Mouse (Mus musculus) left cerebral cortex, postnatal 14 days (tissue): ENCODE results near the gene Homez. TPM values are rescaled to one million over a fixed set of nuclear protein-coding genes. Genes with fewer than 3 reads are reported as not detected.

Source experiments
- DNase-seq, 2 experiments: peaks; one replicate each; pipeline ENCODE4 v3.0.0; 2021 to 2022; ENCODE audit warnings: low spot score in 2 of 2, mixed read lengths in 1 of 2
- intact Hi-C: fragments of 180-260 bp; cut with DNase I; formaldehyde crosslinking; loops from one replicate; pipeline ENCODE4 v1.15.1; 2025
- long read RNA-seq, 2 experiments: library from polyadenylated mRNA; stranded (forward); transcript quantifications; one replicate each; pipeline ENCODE4 v2.0.0; 2021
- total RNA-seq, 2 experiments: library from RNA; stranded (reverse); gene quantifications; 2 replicates each; pipeline ENCODE4 v1.2.3; 2021

The Homez gene
- total RNA-seq: 10 to 100 TPM; 11.5 to 16.7 TPM
- long read RNA-seq, experiment 1, full-length matches to known transcripts: 8 of 9 reads
- long read RNA-seq, experiment 1, partial matches to known transcripts: 0 of 9 reads
- long read RNA-seq, experiment 1, other reads (novel, unspliced or antisense): 1 of 9 reads
- long read RNA-seq, experiment 2, full-length matches to known transcripts: 17 of 19 reads
- long read RNA-seq, experiment 2, partial matches to known transcripts: 0 of 19 reads
- long read RNA-seq, experiment 2, other reads (novel, unspliced or antisense): 2 of 19 reads

- DNase-seq: no peak
- intact Hi-C loops: no loop called here
These were observed at the start of gene Homez for GRCm38 (mm10) chr14:54870861-54871260. Homez (minus strand) TSS chr14:54870961.

- intact Hi-C loops: no loop called here
- DNase-seq: no peak
These were observed 49.4 kb upstream of the Homez start for GRCm38 (mm10) chr14:54920076-54920685.

GRCm38 (mm10) chr14:54913343-54913742 is 42.6 kb upstream of the Homez start:
- DNase-seq: no peak
- intact Hi-C loops: no loop called here

- DNase-seq: peak; percentile 80 to 87
- intact Hi-C loops: no loop called here
These were observed 42.1 kb upstream of the Homez start, which contains the start of gene Slc22a17 for GRCm38 (mm10) chr14:54912886-54913285. Slc22a17 (minus strand) TSS chr14:54913132.

- intact Hi-C loops: no loop called here
- no peak for DNase-seq
These were observed 41.5 kb upstream of the Homez start for GRCm38 (mm10) chr14:54912109-54912850.

GRCm38 (mm10) chr14:54908682-54909081 is 37.9 kb upstream of the Homez start:
- intact Hi-C loops: no loop called here
- no peak for DNase-seq

- DNase-seq: no peak
- intact Hi-C loops: loop anchor here (5.0 kb wide), 1 partner anchor 189 kb away; the partner anchor contains the start of genes Thtpa and Zfhx2
These were observed 32.9 kb upstream of the Homez start for GRCm38 (mm10) chr14:54903641-54904040.

GRCm38 (mm10) chr14:54900383-54900782 is 29.6 kb upstream of the Homez start:
- intact Hi-C loops: loop anchor here (1.0 to 5.0 kb wide), 3 partner anchors 39 to 192 kb away; partner anchors contain the start of genes Ngdn, Thtpa and Zfhx2
- peak; percentile 83 to 92 for DNase-seq

GRCm38 (mm10) chr14:54897445-54897844 is 26.7 kb upstream of the Homez start:
- intact Hi-C loops: loop anchor here (5.0 kb wide), 1 partner anchor 210 kb away; the partner anchor contains the start of gene Ap1g2
- no peak for DNase-seq

- peak in 1 of 2 experiments; percentile 50 for DNase-seq
- intact Hi-C loops: loop anchor here (5.0 kb wide), 1 partner anchor 213 kb away; the partner anchor contains the start of gene Ap1g2
These were observed 23.8 kb upstream of the Homez start for GRCm38 (mm10) chr14:54894296-54895151.

GRCm38 (mm10) chr14:54893651-54894181 is 23.0 kb upstream of the Homez start:
- intact Hi-C loops: no loop called here
- peak; percentile 98 to 100 for DNase-seq

- DNase-seq: no peak
- intact Hi-C loops: no loop called here
These were observed 21.4 kb upstream of the Homez start, which contains the start of gene Pabpn1 for GRCm38 (mm10) chr14:54892200-54892599. Pabpn1 (plus strand) TSS chr14:54892500.

- intact Hi-C loops: no loop called here
- DNase-seq: no peak
These were observed 14.5 kb upstream of the Homez start for GRCm38 (mm10) chr14:54885309-54885708.

- DNase-seq: no peak
- intact Hi-C loops: no loop called here
These were observed 13.4 kb upstream of the Homez start for GRCm38 (mm10) chr14:54884022-54884712.

GRCm38 (mm10) chr14:54883154-54884021 is 12.6 kb upstream of the Homez start, which contains the start of the genes Bcl2l2 and Gm20521:
Bcl2l2 (plus strand) TSS chr14:54883377.
Gm20521 (plus strand) TSS chr14:54883441.
- intact Hi-C loops: no loop called here
- peak; percentile 71 to 74 for DNase-seq

- DNase-seq: peak in 1 of 2 experiments; percentile 58
- intact Hi-C loops: no loop called here
These were observed 6.4 kb upstream of the Homez start, which contains the start of gene Ppp1r3e for GRCm38 (mm10) chr14:54877048-54877715. Ppp1r3e (minus strand) TSS chr14:54877550.
